Mouse (Mus musculus): Measurements from ENCODE around the gene Shoc2.

- TF ChIP-seq GATA1 (IDR thresholded peaks at IDR 0.05; ENCODE audit: low read length) (no peak), TAL1 (IDR thresholded peaks at IDR 0.05; ENCODE audit: low read length) (no peak)
These were observed 17.4 kb upstream of the Shoc2 start for GRCm38 (mm10) chr19:53926705-53927104.

Data from erythroblast, embryonic 14.5 days (primary cell).